Mouse (Mus musculus) forebrain, embryonic 15.5 days (tissue): Measurements from ENCODE around the gene Ston1. TPM values are rescaled to one million over a fixed set of nuclear protein-coding genes. Genes with fewer than 3 reads are reported as not detected.

ENCODE experiments used
- ATAC-seq: fragments of 200-750 bp; cut with Nextera tagmentation; replicated peaks from 2 replicates; pipeline ENCODE4 v1.8.0; 2017; ENCODE audit warnings: mild to moderate bottlenecking, moderate TSS enrichment, moderate library complexity
- H3K27ac ChIP-seq: fragments of 300-500 bp; sonication (generic); replicated peaks from 2 replicates; pipeline ENCODE4 v1.5.1; 2015; ENCODE audit warnings: mild to moderate bottlenecking, inconsistent platforms
- H3K27me3 ChIP-seq: fragments of 300-500 bp; sonication (generic); 2 replicates; pipeline ENCODE4 v1.6.1; 2015; ENCODE audit warnings: inconsistent platforms
- H3K36me3 ChIP-seq: fragments of 300-500 bp; sonication (generic); 2 replicates; pipeline ENCODE4 v1.6.1; 2015; ENCODE audit warnings: mild to moderate bottlenecking, inconsistent platforms
- H3K4me1 ChIP-seq: fragments of 300-500 bp; sonication (generic); 2 replicates; pipeline ENCODE4 v1.6.1; 2015; ENCODE audit warnings: inconsistent platforms
- H3K4me2 ChIP-seq: fragments of 300-500 bp; sonication (generic); replicated peaks from 2 replicates; pipeline ENCODE4 v1.6.1; 2015; ENCODE audit warnings: mild to moderate bottlenecking, inconsistent platforms
- H3K4me3 ChIP-seq: fragments of 300-500 bp; sonication (generic); 2 replicates; pipeline ENCODE4 v1.5.1; 2015; ENCODE audit warnings: mild to moderate bottlenecking, inconsistent platforms
- H3K9ac ChIP-seq: fragments of 300-500 bp; sonication (generic); replicated peaks from 2 replicates; pipeline ENCODE4 v1.6.1; 2015; ENCODE audit warnings: mild to moderate bottlenecking, inconsistent platforms
- H3K9me3 ChIP-seq: fragments of 300-500 bp; sonication (generic); 2 replicates; pipeline ENCODE4 v1.6.1; 2016; ENCODE audit warnings: inconsistent platforms
- WGBS: fragments of 180-500 bp; shearing (Covaris S2); methylation state at CpG from one replicate; pipeline ENCODE4 v1.1.7; 2015; ENCODE audit warnings: mixed read lengths; 5-methylcytosine and 5-hydroxymethylcytosine counted together
- polyA plus RNA-seq: library from polyadenylated mRNA; unstranded; fragments of >200 nt; fragmentation: Nextera tagmentation; extraction: Ambion mirVana; gene quantifications from 2 replicates; pipeline ENCODE4 v1.2.1, GENCODE M21; 2015

Gene Ston1
- polyA plus RNA-seq, 1 experiment from 2014 or later = 1.9 TPM

DNA sequence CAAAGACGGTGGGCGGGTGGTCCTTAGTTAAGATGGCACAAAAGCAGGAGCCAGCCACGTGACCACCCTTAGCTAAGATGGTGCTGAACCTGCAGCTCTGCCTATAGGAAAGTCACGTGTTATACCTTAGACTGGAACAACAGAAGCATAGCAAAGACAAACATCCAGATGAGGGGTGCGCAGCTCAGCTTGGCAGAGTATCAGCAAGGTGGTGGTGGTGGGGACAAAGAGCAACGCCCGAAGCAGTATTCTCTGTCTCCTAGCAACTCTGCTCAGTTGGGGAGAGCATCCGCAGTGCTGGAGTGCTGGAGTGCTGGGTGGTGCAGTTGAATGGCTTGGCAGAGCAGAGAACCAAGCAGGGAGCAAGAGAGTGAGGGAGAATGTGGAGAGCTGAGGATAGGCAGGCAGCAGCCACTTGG is 108.8 kb downstream of the Ston1 start:
- H3K4me2 ChIP-seq = no peak overlapping the region
- WGBS = 17% methylated on average over 8 of the region's 8 CpGs
- no peaks in the 10 kb centered on the region for H3K9me3 ChIP-seq
- no peak overlapping the region for H3K4me3 ChIP-seq
- H3K9ac ChIP-seq = no peak overlapping the region
- ATAC-seq = peak; percentile 70
- peaks cover 10% of the 10 kb centered on the region for H3K4me1 ChIP-seq
- no peaks in the 10 kb centered on the region for H3K36me3 ChIP-seq
- H3K27me3 ChIP-seq = no peaks in the 10 kb centered on the region
- no peak overlapping the region for H3K27ac ChIP-seq

Other genes with a start within 250 kb of the Ston1 start
- 10.7 TPM in 2 replicates for gene Foxn2, start 157.0 kb upstream of the Ston1 start, polyA plus RNA-seq
- gene Ppp1r21, start 67.6 kb upstream of the Ston1 start, polyA plus RNA-seq = 25.5 and 25.6 TPM in 2 replicates
- 0.45 TPM in 1 of 2 replicates, not detected in the other for gene Gtf2a1l, start 71.0 kb downstream of the Ston1 start, polyA plus RNA-seq
- 0.95 and 1.5 TPM in 2 replicates for gene Lhcgr, start 194.3 kb downstream of the Ston1 start, polyA plus RNA-seq